Mouse (Mus musculus) adrenal gland (tissue): ENCODE data around the gene Zfyve21.

ENCODE experiments used
- intact Hi-C: fragments of 180-260 bp; cut with DNase I; formaldehyde crosslinking; loops from one replicate; pipeline ENCODE4 v1.15.1; 2025
- long read RNA-seq, 2 experiments: library from polyadenylated mRNA; unstranded; transcript quantifications; one replicate each; pipeline ENCODE4 v2.0.0; 2020; ENCODE audit warnings: borderline replicate concordance in 1 of 2; ENCODE audit not compliant: insufficient replicate concordance in 1 of 2

Zfyve21 gene
- long read RNA-seq, experiment 1, transcript Zfyve21-207 (8 exons, 794 nt) = minor isoform, 5 of 126 reads
- long read RNA-seq, experiment 1, transcript Zfyve21-201 (7 exons, 1,308 nt) = major isoform, 105 of 126 reads
- long read RNA-seq, experiment 1, partial matches to known transcripts = 2 of 126 reads
- long read RNA-seq, experiment 1, other reads (novel, unspliced or antisense) = 13 of 126 reads
- long read RNA-seq, experiment 2, transcript Zfyve21-201 (7 exons, 1,308 nt) = major isoform, 125 of 149 reads
- long read RNA-seq, experiment 2, partial matches to known transcripts = 1 of 149 reads
- long read RNA-seq, experiment 2, other reads (novel, unspliced or antisense) = 21 of 149 reads

GRCm38 (mm10) chr12:111813766-111814617 lies at the start of gene Zfyve21, which contains the start of gene Xrcc3:
Zfyve21 (plus strand) TSS chr12:111814170.
Xrcc3 (minus strand) TSS chr12:111813873.
- intact Hi-C loops = no loop called here

- intact Hi-C loops = no loop called here
Measured at GRCm38 (mm10) chr12:111766313-111767236, 47.4 kb upstream of the Zfyve21 start.

GRCm38 (mm10) chr12:111768322-111768928 lies 45.5 kb upstream of the Zfyve21 start:
- intact Hi-C loops = no loop called here

- intact Hi-C loops = no loop called here
Measured at GRCm38 (mm10) chr12:111769306-111769705, 44.7 kb upstream of the Zfyve21 start.

- intact Hi-C loops = loop anchor here (5.0 kb wide), 1 partner anchor 33 kb away; no protein-coding TSS in a partner anchor
Measured at GRCm38 (mm10) chr12:111769816-111770577, 44.0 kb upstream of the Zfyve21 start.

GRCm38 (mm10) chr12:111770651-111771050 lies 43.3 kb upstream of the Zfyve21 start:
- intact Hi-C loops = loop anchor here (5.0 kb wide), 1 partner anchor 33 kb away; no protein-coding TSS in a partner anchor

- intact Hi-C loops = loop anchor here (5.0 kb wide), 1 partner anchor 37 kb away; no protein-coding TSS in a partner anchor
Measured at GRCm38 (mm10) chr12:111774156-111774555, 39.8 kb upstream of the Zfyve21 start.

- intact Hi-C loops = loop anchor here (5.0 kb wide), 1 partner anchor 38 kb away; no protein-coding TSS in a partner anchor
Measured at GRCm38 (mm10) chr12:111774845-111775244, 39.1 kb upstream of the Zfyve21 start.

GRCm38 (mm10) chr12:111777919-111778318 lies 36.1 kb upstream of the Zfyve21 start:
- intact Hi-C loops = no loop called here

- intact Hi-C loops = no loop called here
Measured at GRCm38 (mm10) chr12:111779544-111779943, 34.4 kb upstream of the Zfyve21 start.

GRCm38 (mm10) chr12:111785174-111785573 lies 28.8 kb upstream of the Zfyve21 start:
- intact Hi-C loops = no loop called here

GRCm38 (mm10) chr12:111787015-111787414 lies 27.0 kb upstream of the Zfyve21 start:
- intact Hi-C loops = no loop called here

GRCm38 (mm10) chr12:111790090-111790489 lies 23.9 kb upstream of the Zfyve21 start:
- intact Hi-C loops = no loop called here

- intact Hi-C loops = no loop called here
Measured at GRCm38 (mm10) chr12:111790631-111791030, 23.3 kb upstream of the Zfyve21 start.

- intact Hi-C loops = no loop called here
Measured at GRCm38 (mm10) chr12:111791474-111792104, 22.4 kb upstream of the Zfyve21 start.

- intact Hi-C loops = no loop called here
Measured at GRCm38 (mm10) chr12:111794102-111794501, 19.9 kb upstream of the Zfyve21 start.

GRCm38 (mm10) chr12:111794526-111795179 lies 19.3 kb upstream of the Zfyve21 start:
- intact Hi-C loops = no loop called here

- intact Hi-C loops = no loop called here
Measured at GRCm38 (mm10) chr12:111795180-111795895, 18.6 kb upstream of the Zfyve21 start.
